Mouse (Mus musculus) hindbrain, embryonic 11.5 days (tissue): Measurements from ENCODE around the gene Ctbs. TPM values are rescaled to one million over a fixed set of nuclear protein-coding genes. Genes with fewer than 3 reads are reported as not detected.

ENCODE experiments used
- ATAC-seq: fragments of 200-750 bp; cut with Nextera tagmentation; 2 replicates; pipeline ENCODE4 v1.8.0; 2017; ENCODE audit warnings: mild to moderate bottlenecking, moderate TSS enrichment, moderate library complexity; ENCODE audit not compliant: low FRiP score
- DNase-seq: peaks from one replicate; pipeline ENCODE4 v3.0.0-alpha.2; 2015; ENCODE audit warnings: low spot score
- H3K27ac ChIP-seq: fragments of 300-500 bp; sonication (generic); 2 replicates; pipeline ENCODE4 v1.5.1; 2014; ENCODE audit warnings: mild to moderate bottlenecking, low read depth, low read length
- H3K27me3 ChIP-seq: fragments of 300-500 bp; sonication (generic); 2 replicates; pipeline ENCODE4 v1.6.1; 2014; ENCODE audit warnings: mild to moderate bottlenecking, low read length, moderate library complexity, mixed read lengths; ENCODE audit not compliant: control insufficient read depth, insufficient read depth
- H3K36me3 ChIP-seq: fragments of 300-500 bp; sonication (generic); 2 replicates; pipeline ENCODE4 v1.6.1; 2014; ENCODE audit warnings: mild to moderate bottlenecking, low read length, moderate library complexity, mixed read lengths; ENCODE audit not compliant: control insufficient read depth, insufficient read depth
- H3K4me1 ChIP-seq: fragments of 300-500 bp; sonication (generic); replicated peaks from 2 replicates; pipeline ENCODE4 v1.6.1; 2014; ENCODE audit warnings: low read length, mixed read lengths; ENCODE audit not compliant: control insufficient read depth, insufficient read depth
- H3K4me2 ChIP-seq: fragments of 300-500 bp; sonication (generic); replicated peaks from 2 replicates; pipeline ENCODE4 v1.6.1; 2014; ENCODE audit warnings: mild to moderate bottlenecking, low read depth, low read length
- H3K4me3 ChIP-seq: fragments of 300-500 bp; sonication (generic); 2 replicates; pipeline ENCODE4 v1.5.1; 2014; ENCODE audit warnings: low read depth, low read length
- H3K9ac ChIP-seq: fragments of 300-500 bp; sonication (generic); 2 replicates; pipeline ENCODE4 v1.6.1; 2014; ENCODE audit warnings: low read depth, low read length
- H3K9me3 ChIP-seq: fragments of 300-500 bp; sonication (generic); 2 replicates; pipeline ENCODE4 v1.6.1; 2016; ENCODE audit warnings: low read length; ENCODE audit not compliant: control insufficient read depth
- WGBS: fragments of 180-500 bp; shearing (Covaris S2); extraction: QIAGEN DNeasy Blood & Tissue Kit; methylation state at CpG from one replicate; pipeline ENCODE4 v1.1.7; 2014; 5-methylcytosine and 5-hydroxymethylcytosine counted together
- polyA plus RNA-seq: library from polyadenylated mRNA; unstranded; fragments of >200 nt; fragmentation: Nextera tagmentation; extraction: Ambion mirVana; gene quantifications from 2 replicates; pipeline ENCODE4 v1.2.1, GENCODE M21; 2014

Gene Ctbs
- polyA plus RNA-seq, 1 experiment from 2014 or later: 8.8 TPM

DNA sequence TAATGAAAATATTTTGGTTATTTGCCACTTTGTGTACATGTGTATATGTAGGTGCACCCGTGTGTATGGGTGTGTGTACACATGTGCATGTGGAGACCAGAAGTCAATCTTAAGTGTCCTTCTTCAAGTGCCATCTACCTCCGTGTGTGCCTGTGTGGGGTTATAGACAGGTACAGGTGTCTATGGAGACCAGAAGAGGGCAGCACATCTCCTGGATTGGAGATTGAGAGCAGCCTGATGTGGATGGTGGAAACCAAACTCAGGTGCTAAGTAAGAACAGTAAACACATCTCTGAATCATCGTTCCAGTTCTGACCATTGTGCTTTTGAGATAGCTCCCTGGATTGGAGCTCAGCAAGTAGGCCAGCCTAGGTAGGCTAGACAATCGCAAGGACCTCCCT, 36.9 kb downstream of the Ctbs start:
- H3K27ac ChIP-seq: no peak overlapping the region
- ATAC-seq (no peak), DNase-seq (no peak)
- H3K4me2 ChIP-seq: no peak overlapping the region
- H3K9me3 ChIP-seq: no peaks in the 10 kb centered on the region
- no peak overlapping the region for H3K9ac ChIP-seq
- H3K4me3 ChIP-seq: no peak overlapping the region
- H3K36me3 ChIP-seq: no peaks in the 10 kb centered on the region
- 79% methylated on average over 4 of the region's 4 CpGs for WGBS
- H3K27me3 ChIP-seq: no peaks in the 10 kb centered on the region
- H3K4me1 ChIP-seq: no peaks in the 10 kb centered on the region

DNA sequence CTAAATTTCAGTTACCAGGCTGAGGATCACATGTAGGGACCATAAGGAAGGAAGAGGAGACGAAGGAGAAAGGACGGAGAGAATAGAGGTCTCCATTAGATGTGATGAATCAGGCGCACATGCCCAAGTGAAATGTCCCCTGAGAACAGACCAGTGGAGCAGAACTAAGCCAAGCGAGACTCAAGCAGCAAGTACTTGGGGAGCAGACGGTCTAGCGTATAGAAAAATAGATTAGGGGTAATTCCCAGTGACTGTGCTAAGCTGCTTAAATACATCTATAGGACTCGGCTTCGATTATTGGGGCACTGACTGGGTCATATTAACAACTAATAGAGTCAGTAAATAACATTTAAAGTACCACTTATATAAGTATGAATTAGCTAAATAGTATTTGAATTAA, 45.3 kb downstream of the Ctbs start:
- H3K27ac ChIP-seq: no peak overlapping the region
- H3K9me3 ChIP-seq: no peaks in the 10 kb centered on the region
- no peak overlapping the region for H3K4me3 ChIP-seq
- 74% methylated on average over 8 of the region's 8 CpGs for WGBS
- H3K36me3 ChIP-seq: no peaks in the 10 kb centered on the region
- no peak for ATAC-seq
- H3K9ac ChIP-seq: no peak overlapping the region
- no peaks in the 10 kb centered on the region for H3K4me1 ChIP-seq
- H3K27me3 ChIP-seq: no peaks in the 10 kb centered on the region
- DNase-seq: no peak
- H3K4me2 ChIP-seq: no peak overlapping the region

DNA sequence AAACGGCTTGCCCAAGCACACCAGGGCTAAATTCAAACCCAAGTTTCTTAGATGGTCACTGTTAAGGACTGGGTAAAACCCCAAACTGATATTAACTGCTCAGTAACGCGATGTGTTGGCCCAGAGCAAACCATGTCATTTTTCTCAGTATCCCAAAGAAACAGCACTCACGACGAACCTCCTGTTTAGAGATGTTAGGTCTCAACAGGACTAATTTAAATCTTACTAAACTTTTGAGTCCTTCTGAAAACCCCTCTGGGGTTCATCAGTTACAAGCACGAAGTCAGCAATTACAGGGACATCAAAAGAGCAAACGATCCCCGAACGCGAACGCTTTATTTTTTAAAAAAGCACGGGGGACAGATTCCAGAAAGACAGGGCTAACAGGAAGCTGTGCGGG, 49.4 kb downstream of the Ctbs start:
- ATAC-seq (no peak), DNase-seq (no peak)
- Histone ChIP-seq H3K9me3 (no peaks in the 10 kb centered on the region), H3K27me3 (no peaks in the 10 kb centered on the region), H3K9ac (peak overlapping the region; percentile 93), H3K4me3 (peak overlapping the region; percentile 85), H3K27ac (peak overlapping the region; percentile 85), H3K36me3 (0 out of 2 replicates have a peak, but pooled peaks cover 2% of the 10 kb centered on the region), H3K4me1 (no peaks in the 10 kb centered on the region), H3K4me2 (peak overlapping the region; percentile 46)
- 4% methylated on average over 13 of the region's 13 CpGs for WGBS

DNA sequence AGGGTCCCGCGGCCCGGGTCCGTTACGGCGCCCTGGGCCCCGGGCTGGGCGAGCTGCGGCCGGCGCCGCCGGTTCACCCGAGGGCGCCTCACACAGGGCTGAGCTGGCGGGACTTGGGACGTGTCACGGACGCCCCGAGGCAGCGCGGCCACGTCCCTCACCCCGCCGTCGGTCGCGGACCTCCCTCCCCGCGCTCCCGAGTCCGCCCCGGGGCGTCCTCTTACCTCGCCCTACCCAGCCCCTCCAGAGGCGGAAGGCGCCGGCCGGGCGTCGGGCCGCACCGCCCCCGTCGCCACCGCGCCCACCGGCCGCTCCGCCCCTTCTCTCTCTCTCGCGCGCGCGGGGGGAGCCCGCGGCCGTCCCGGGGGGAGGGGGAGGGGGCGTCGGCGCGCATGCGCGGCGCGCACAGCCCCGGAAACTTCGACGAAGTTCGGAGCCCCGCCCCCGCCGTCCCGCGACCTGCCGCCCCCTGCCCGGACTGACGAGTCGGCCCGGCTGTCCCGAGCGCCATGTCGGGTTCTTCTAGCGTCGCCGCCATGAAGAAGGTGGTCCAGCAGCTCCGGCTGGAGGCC, 49.9 kb downstream of the Ctbs start, which contains the start of the genes Spata1 and Gng5:
Spata1 (minus strand) TSS at position 323 of the 572 bp plus-strand sequence.
Gng5 (plus strand) TSS at position 377 of the 572 bp plus-strand sequence.
- no peaks in the 10 kb centered on the region for H3K4me1 ChIP-seq
- peak within 1 kb of the TSS; percentile 85 for H3K27ac ChIP-seq
- H3K4me2 ChIP-seq: peak within 1 kb of the TSS; percentile 46
- ATAC-seq (peak; percentile 92), DNase-seq (peak; percentile 93)
- 0 out of 2 replicates have a peak, but pooled peaks cover 2% of the 10 kb centered on the region for H3K36me3 ChIP-seq
- WGBS: 0% methylated on average over 40 of the region's 88 CpGs
- H3K4me3 ChIP-seq: peak within 1 kb of the TSS; percentile 85
- H3K9ac ChIP-seq: peak within 1 kb of the TSS; percentile 93
- H3K9me3 ChIP-seq: no peaks in the 10 kb centered on the region
- no peaks in the 10 kb centered on the region for H3K27me3 ChIP-seq

DNA sequence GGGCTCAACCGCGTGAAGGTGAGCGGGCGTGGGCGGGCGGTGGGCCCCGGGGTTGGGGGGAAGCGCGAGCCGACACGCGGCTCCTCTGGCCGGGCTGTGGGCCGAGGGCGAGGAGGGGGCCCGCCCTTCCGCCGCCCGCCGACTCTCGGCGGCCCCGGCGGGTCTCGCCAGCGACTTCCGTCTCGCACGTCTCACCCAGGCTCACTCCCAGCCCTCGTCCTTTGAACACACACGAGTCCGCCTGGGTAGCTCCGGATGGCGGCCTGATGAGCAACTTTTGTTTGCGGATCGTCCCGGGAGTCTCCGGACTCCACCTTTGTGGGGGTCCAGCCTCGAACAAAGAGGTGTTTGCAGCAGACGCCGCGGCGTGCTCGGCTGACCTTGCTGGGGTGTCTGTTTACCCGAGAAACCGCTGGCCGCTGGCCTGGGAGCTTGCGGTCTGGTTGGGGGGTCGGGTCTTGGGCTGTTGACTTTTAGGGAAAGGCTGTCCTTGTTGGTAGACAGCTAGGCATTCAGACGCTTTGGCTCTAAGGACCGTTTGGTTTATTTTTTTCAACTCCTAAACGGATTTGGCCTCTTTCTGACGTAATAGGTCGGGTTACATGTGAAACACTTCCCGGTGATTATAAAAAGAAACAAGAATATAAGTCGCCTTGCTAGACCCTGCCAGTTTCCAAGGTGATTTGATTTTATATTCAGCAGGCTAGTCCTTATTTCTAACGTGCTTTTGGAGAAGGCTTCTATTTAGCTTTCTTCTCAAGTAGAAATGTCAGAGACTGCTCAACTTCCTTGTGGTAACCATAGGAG, 50.6 kb downstream of the Ctbs start:
- WGBS: under 1% methylated on average over 43 of the region's 57 CpGs

DNA sequence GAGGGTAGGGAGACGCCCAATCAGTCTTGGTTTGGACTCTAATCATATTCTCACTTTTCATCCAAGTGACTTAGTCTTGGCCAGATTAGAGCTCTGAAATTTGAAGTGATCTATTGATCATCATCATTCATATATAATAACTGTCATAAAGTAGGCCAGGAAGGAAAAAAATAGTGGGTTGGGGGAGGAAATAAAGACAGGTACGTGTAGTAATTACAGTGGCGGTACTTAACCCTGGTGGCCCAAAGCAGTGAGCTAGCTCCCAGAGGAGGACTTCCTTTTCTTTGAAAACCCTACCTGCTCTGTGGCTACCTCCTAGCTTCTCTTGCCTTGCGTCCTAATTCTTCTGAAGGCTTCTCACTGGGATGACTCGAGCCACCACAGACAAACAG, 51.2 kb downstream of the Ctbs start:
- H3K9ac ChIP-seq: peak overlapping the region; percentile 93
- no peaks in the 10 kb centered on the region for H3K4me1 ChIP-seq
- H3K27me3 ChIP-seq: no peaks in the 10 kb centered on the region
- DNase-seq: no peak
- H3K27ac ChIP-seq: no peak overlapping the region
- 0 out of 2 replicates have a peak, but pooled peaks cover 2% of the 10 kb centered on the region for H3K36me3 ChIP-seq
- peak overlapping the region; percentile 85 for H3K4me3 ChIP-seq
- ATAC-seq: no peak
- H3K9me3 ChIP-seq: no peaks in the 10 kb centered on the region
- WGBS: 10% methylated on average over 5 of the region's 5 CpGs
- H3K4me2 ChIP-seq: peak overlapping the region; percentile 46

More for the DNA sequence above, 50.6 kb downstream of the Ctbs start:
- 0 out of 2 replicates have a peak, but pooled peaks cover 2% of the 10 kb centered on the region for H3K36me3 ChIP-seq
- H3K4me3 ChIP-seq: peak overlapping the region; percentile 85
- DNase-seq (peak; percentile 76), ATAC-seq (peak; percentile 86; the same call in 1 of the 2 replicates)
- peak overlapping the region; percentile 93 for H3K9ac ChIP-seq
- no peaks in the 10 kb centered on the region for H3K9me3 ChIP-seq
- H3K27me3 ChIP-seq: no peaks in the 10 kb centered on the region
- H3K4me2 ChIP-seq: peak overlapping the region; percentile 46
- H3K27ac ChIP-seq: peak overlapping the region; percentile 85
- H3K4me1 ChIP-seq: no peaks in the 10 kb centered on the region

DNA sequence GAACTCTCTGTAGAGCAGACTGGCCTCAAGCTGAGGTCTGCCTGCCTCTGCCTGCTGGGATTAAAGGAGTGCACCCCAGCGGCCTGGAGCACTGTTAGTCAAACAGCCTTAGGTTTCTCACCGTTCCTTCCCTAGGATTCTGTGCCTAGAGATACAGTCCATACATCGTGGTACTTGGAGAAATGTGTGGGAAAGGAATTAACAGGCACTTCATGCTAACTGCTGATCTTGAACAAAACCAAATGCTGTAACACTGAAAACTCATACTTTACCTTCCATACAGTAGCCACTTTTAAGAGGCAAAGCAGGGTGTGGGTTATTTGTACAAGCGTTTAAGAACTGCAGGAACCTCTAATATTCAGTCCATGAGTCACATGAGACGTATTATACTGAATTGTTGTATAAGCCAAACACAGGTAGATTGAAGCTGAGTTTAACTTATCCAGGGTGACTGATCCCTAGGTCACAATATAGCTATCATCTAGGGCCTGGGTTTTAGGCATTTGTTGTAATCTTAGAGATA, 52.1 kb downstream of the Ctbs start:
- no peaks in the 10 kb centered on the region for H3K4me1 ChIP-seq
- no peaks in the 10 kb centered on the region for H3K9me3 ChIP-seq
- no peaks in the 10 kb centered on the region for H3K27me3 ChIP-seq
- H3K4me2 ChIP-seq: peak overlapping the region; percentile 46
- DNase-seq (no peak), ATAC-seq (no peak)
- peak overlapping the region; percentile 38; the same call in 1 of the 2 replicates for H3K9ac ChIP-seq
- H3K27ac ChIP-seq: no peak overlapping the region
- H3K4me3 ChIP-seq: peak overlapping the region; percentile 85
- WGBS: 64% methylated on average over 5 of the region's 5 CpGs
- H3K36me3 ChIP-seq: peaks cover 4% of the 10 kb centered on the region; the same call in 1 of the 2 replicates

DNA sequence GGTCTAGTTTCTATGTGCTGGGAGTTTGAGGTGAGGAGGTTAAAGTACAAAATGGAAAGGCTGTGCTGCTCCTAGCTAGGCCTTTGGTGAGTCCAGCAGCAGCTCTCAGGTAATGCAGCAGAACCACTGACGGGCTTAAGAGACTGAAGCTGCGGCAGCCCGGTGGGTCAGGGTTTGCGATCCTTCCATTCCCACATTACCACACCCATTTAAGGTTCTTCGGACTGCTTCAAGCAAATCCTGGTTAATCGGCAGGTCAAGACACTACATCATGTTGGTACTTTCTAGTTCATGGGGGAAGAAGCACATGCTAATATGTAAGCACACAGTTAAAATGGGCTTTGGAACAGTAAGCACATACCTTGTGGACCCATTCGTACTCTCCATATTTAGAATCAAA, 57.1 kb downstream of the Ctbs start:
- H3K36me3 ChIP-seq: peaks cover 14% of the 10 kb centered on the region
- H3K27me3 ChIP-seq: no peaks in the 10 kb centered on the region
- ATAC-seq: no peak
- WGBS: 94% methylated on average over 7 of the region's 7 CpGs
- DNase-seq: no peak
- H3K9me3 ChIP-seq: no peaks in the 10 kb centered on the region
- H3K4me3 ChIP-seq: no peak overlapping the region
- H3K4me1 ChIP-seq: no peaks in the 10 kb centered on the region
- no peak overlapping the region for H3K9ac ChIP-seq
- H3K4me2 ChIP-seq: no peak overlapping the region
- H3K27ac ChIP-seq: no peak overlapping the region
